Mouse (Mus musculus): ENCODE results near the gene Cda. TPM values are rescaled to one million over a fixed set of nuclear protein-coding genes. Genes with fewer than 3 reads are reported as not detected.

The Cda gene
- total and polyA plus RNA-seq, 3 experiments = 12.4 to 26.1 TPM; not detected in 1

GRCm38 (mm10) chr4:138368498-138369260 is 887 bp upstream of the Cda start:
- Histone ChIP-seq H3K79me2 (ENCODE audit: control insufficient read depth, insufficient read depth, low read length, poor library complexity) (no peaks in the 10 kb centered on the region), H3K36me3 (ENCODE audit: control insufficient read depth in 1 of 2, insufficient read depth in 2 of 2, low read length in 2 of 2) (peaks cover 0 to 3% of the 10 kb centered on the region in 2 experiments; a peak in 2 of 4 replicates), H3K4me1 (ENCODE audit: control insufficient read depth in 1 of 2, insufficient read depth in 2 of 2, low read length in 2 of 2) (peaks cover 0 to 8% of the 10 kb centered on the region in 2 experiments; a peak in 1 of 4 replicates), H3K27me3 (ENCODE audit: control insufficient read depth in 1 of 2, insufficient read depth in 2 of 2, low read length in 2 of 2) (no peaks in the 10 kb centered on the region), H3K27ac (ENCODE audit: control insufficient read depth, low read depth, low read length) (no peak overlapping the region), H3K9ac (ENCODE audit: control insufficient read depth, low read depth, low read length, poor library complexity, severe bottlenecking) (peak overlapping the region; percentile 57), H3K9me3 (replicated peaks; ENCODE audit: insufficient read depth, low read length) (no peaks in the 10 kb centered on the region), H3K4me3 (ENCODE audit: control insufficient read depth in 1 of 2, insufficient read depth in 1 of 2, low read depth in 2 of 2, low read length in 2 of 2) (peak overlapping the region; percentile 50 to 51)
- peak; percentile 65 for DNase-seq (ENCODE audit: low read depth, low spot score)
- TF ChIP-seq MAFK (IDR thresholded peaks at IDR 0.05; ENCODE audit: borderline replicate concordance, low read depth, low read length) (no peak), POLR2AphosphoS2 (IDR thresholded peaks at IDR 0.05; ENCODE audit: low read length) (no peak), GATA1 (IDR thresholded peaks at IDR 0.05; ENCODE audit: low read depth, low read length) (peak; percentile 55), TAL1 (IDR thresholded peaks at IDR 0.05; ENCODE audit: low read length) (peak; percentile 53), HCFC1 (IDR thresholded peaks at IDR 0.05; ENCODE audit: low read depth, low read length) (0 out of 2 replicates have a peak, but pooled peaks have one; percentile 5), SIN3A (IDR thresholded peaks at IDR 0.05; ENCODE audit: low read length) (no peak), BHLHE40 (IDR thresholded peaks at IDR 0.05; ENCODE audit: borderline replicate concordance, low read depth, low read length) (peak; percentile 12; the same call in 1 of the 2 replicates), CTCF (IDR thresholded peaks at IDR 0.05 in 2 of 3, conservative IDR thresholded peaks at IDR 0.05 in 1 of 3; ENCODE audit: control insufficient read depth in 1 of 3, insufficient read depth in 1 of 3, low read depth in 2 of 3, low read length in 3 of 3, poor library complexity in 1 of 3, severe bottlenecking in 1 of 3) (no peak), EP300 (IDR thresholded peaks at IDR 0.05; ENCODE audit: low read depth in 1 of 2, low read length in 2 of 2) (peak; percentile 24 to 46; a peak in 1 of 4 replicates), TCF12 (IDR thresholded peaks at IDR 0.05; ENCODE audit: low read depth, low read length) (peak; percentile 35; the same call in 1 of the 2 replicates), RAD21 (IDR thresholded peaks at IDR 0.05; ENCODE audit: low read depth, low read length) (no peak)

GRCm38 (mm10) chr4:138366561-138366960 is 1.2 kb downstream of the Cda start:
- H3K9ac ChIP-seq (ENCODE audit: control insufficient read depth, low read depth, low read length, poor library complexity, severe bottlenecking) = no peak overlapping the region
- no peaks in the 10 kb centered on the region for H3K79me2 ChIP-seq (ENCODE audit: control insufficient read depth, insufficient read depth, low read length, poor library complexity)
- no peak overlapping the region for H3K4me3 ChIP-seq (ENCODE audit: control insufficient read depth in 1 of 2, insufficient read depth in 1 of 2, low read depth in 2 of 2, low read length in 2 of 2)
- H3K27me3 ChIP-seq (ENCODE audit: control insufficient read depth in 1 of 2, insufficient read depth in 2 of 2, low read length in 2 of 2) = no peaks in the 10 kb centered on the region
- TF ChIP-seq NRF1 (IDR thresholded peaks at IDR 0.05; ENCODE audit: insufficient read depth, low read depth, low read length, poor library complexity, severe bottlenecking) (no peak), GATA1 (IDR thresholded peaks at IDR 0.05; ENCODE audit: low read depth, low read length) (no peak)
- no peak for DNase-seq (ENCODE audit: low read depth, low spot score)
- peaks cover 0 to 3% of the 10 kb centered on the region in 2 experiments; a peak in 2 of 4 replicates for H3K36me3 ChIP-seq (ENCODE audit: control insufficient read depth in 1 of 2, insufficient read depth in 2 of 2, low read length in 2 of 2)
- peaks cover 0 to 8% of the 10 kb centered on the region in 2 experiments; a peak in 1 of 4 replicates for H3K4me1 ChIP-seq (ENCODE audit: control insufficient read depth in 1 of 2, insufficient read depth in 2 of 2, low read length in 2 of 2)
- no peaks in the 10 kb centered on the region for H3K9me3 ChIP-seq (replicated peaks; ENCODE audit: insufficient read depth, low read length)
- no peak overlapping the region for H3K27ac ChIP-seq (ENCODE audit: control insufficient read depth, low read depth, low read length)

GRCm38 (mm10) chr4:138363511-138363910 is 4.3 kb downstream of the Cda start:
- Histone ChIP-seq H3K4me3 (ENCODE audit: control insufficient read depth in 1 of 2, insufficient read depth in 1 of 2, low read depth in 2 of 2, low read length in 2 of 2) (no peak overlapping the region), H3K27ac (ENCODE audit: control insufficient read depth, low read depth, low read length) (no peak overlapping the region), H3K36me3 (ENCODE audit: control insufficient read depth in 1 of 2, insufficient read depth in 2 of 2, low read length in 2 of 2) (no peaks in the 10 kb centered on the region), H3K27me3 (ENCODE audit: control insufficient read depth in 1 of 2, insufficient read depth in 2 of 2, low read length in 2 of 2) (no peaks in the 10 kb centered on the region), H3K4me1 (ENCODE audit: control insufficient read depth in 1 of 2, insufficient read depth in 2 of 2, low read length in 2 of 2) (0 out of 4 replicates have a peak, but pooled peaks cover 0 to 3% of the 10 kb centered on the region in 2 experiments), H3K79me2 (ENCODE audit: control insufficient read depth, insufficient read depth, low read length, poor library complexity) (no peaks in the 10 kb centered on the region), H3K9ac (ENCODE audit: control insufficient read depth, low read depth, low read length, poor library complexity, severe bottlenecking) (no peak overlapping the region), H3K9me3 (replicated peaks; ENCODE audit: insufficient read depth, low read length) (no peaks in the 10 kb centered on the region)
- no peak for DNase-seq (ENCODE audit: low read depth, low spot score)
- no peak for TF ChIP-seq ZC3H11A (IDR thresholded peaks at IDR 0.05; ENCODE audit: low read depth, low read length)

All from MEL (cell line).